Mouse (Mus musculus) heart, adult 2 months (tissue): ENCODE measurements around the gene Sox30.
A peak's percentile ranks its signal among the peaks of the same experiment; 100 is the strongest.

Experiments
- CTCF ChIP-seq: fragments of 200-600 bp; IDR thresholded peaks from 2 replicates; pipeline ENCODE4 v1.8.1; 2022; ENCODE audit warnings: antibody characterized with exemption, mild to moderate bottlenecking, moderate library complexity
- EP300 ChIP-seq: fragments of 200-500 bp; IDR thresholded peaks from 2 replicates; pipeline ENCODE4 v1.6.1; 2011; ENCODE audit warnings: low read depth, low read length, control low read depth; ENCODE audit not compliant: insufficient read depth

GRCm38 (mm10) chr11:46062993-46063731, 83.1 kb downstream of the Sox30 start:
- peak; percentile 59 for TF ChIP-seq CTCF
- peak; percentile 96 for TF ChIP-seq EP300
